13 mouse cellular contexts compared by ENCODE assay signal in the genomic region with DNA sequence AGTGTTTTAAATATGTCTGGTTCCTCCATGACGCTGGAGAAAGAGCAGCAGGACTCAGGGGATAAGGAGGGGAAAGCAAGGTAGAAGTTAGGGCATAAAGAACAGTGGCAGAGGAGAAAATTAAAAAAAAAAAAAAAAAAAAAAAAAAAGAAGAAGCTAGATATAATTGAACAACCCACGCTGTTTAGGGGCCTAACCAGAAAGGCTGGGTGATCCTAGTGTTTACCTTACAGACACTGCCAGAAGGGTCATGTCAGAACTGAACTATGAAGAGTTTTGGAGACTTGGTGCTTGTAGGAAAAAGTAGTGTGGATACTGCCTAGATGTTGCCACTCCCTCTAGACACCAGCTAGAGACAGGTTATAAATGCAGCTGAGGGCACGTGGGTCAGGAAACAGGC. TPM values are rescaled to one million over a fixed set of nuclear protein-coding genes. Genes with fewer than 3 reads are reported as not detected.
DNase-seq lines count a peak whose midpoint lies in the region; ATAC-seq and TF ChIP-seq lines count a peak whose summit lies in the region.
"Had no signal": no experiment of that assay in that cellular context is flagged by ENCODE, and none has a peak within 500 bp of the region (broad histone marks: within the 10 kb centered on the region; RNA-seq: fewer than 3 reads in every experiment).

No protein-coding gene starts in this region.

- dilution Hi-C loops in CH12.LX (cut with MboI; ENCODE audit: extremely low pct_ligation_motif_present, extremely low pct_unique_long_range_greater_than_20kb, low sequenced_read_pairs): no loop called here

- H3K4me3 ChIP-seq in CH12.LX (replicated peaks in 1 of 3; ENCODE audit: low read depth in 2 of 3, low read length in 2 of 3, poor library complexity in 1 of 3): peak overlapping the region in 1 of 3 experiments; percentile 37
- H3K4me3 ChIP-seq in cortical plate, adult 2 months (ENCODE audit: insufficient read depth, low read length): 0 out of 2 replicates have a peak overlapping the region, but pooled peaks have one; percentile 11
- peak overlapping the region; percentile 73 for H3K4me3 ChIP-seq in hindbrain, embryonic 11.5 days (ENCODE audit: low read depth, low read length)
- H3K4me3 ChIP-seq in midbrain, embryonic 10.5 days: peak overlapping the region; percentile 80
- H3K4me3 ChIP-seq in heart, adult 2 months: no peak overlapping the region

- DNase-seq in CH12.LX (ENCODE audit: extremely low read depth): no peak
- DNase-seq in hindbrain, embryonic 11.5 days (ENCODE audit: low spot score): no peak
- DNase-seq in midbrain, embryonic 10.5 days (ENCODE audit: low spot score): no peak
- no peak for DNase-seq in spleen, adult 18-20 months
- no peak for DNase-seq in heart, adult 2 months
- no peak for DNase-seq in frontal cortex, postnatal 14 days (ENCODE audit: low spot score in 2 of 2)
- no peak for DNase-seq in heart, adult 9 months (ENCODE audit: low spot score in 2 of 2)
- DNase-seq: heart, postnatal 4 days had no signal

- H3K27me3 ChIP-seq in CH12.LX (replicated peaks): no peaks in the 10 kb centered on the region
- peaks cover 45% of the 10 kb centered on the region for H3K27me3 ChIP-seq in hindbrain, embryonic 11.5 days (ENCODE audit: control insufficient read depth, insufficient read depth, low read length)
- peaks cover 83% of the 10 kb centered on the region for H3K27me3 ChIP-seq in midbrain, embryonic 10.5 days (ENCODE audit: low read depth, poor library complexity, severe bottlenecking)
- H3K27me3 ChIP-seq in heart, adult 2 months (ENCODE audit: control insufficient read depth, insufficient read depth, low read length): peaks cover 25% of the 10 kb centered on the region

- H3K36me3 ChIP-seq in CH12.LX (replicated peaks in 1 of 2; ENCODE audit: control insufficient read depth in 1 of 2, insufficient read depth in 1 of 2, low read length in 1 of 2): peaks cover 0 to 5% of the 10 kb centered on the region in 2 experiments
- no peaks in the 10 kb centered on the region for H3K36me3 ChIP-seq in hindbrain, embryonic 11.5 days (ENCODE audit: control insufficient read depth, insufficient read depth, low read length)
- no peaks in the 10 kb centered on the region for H3K36me3 ChIP-seq in midbrain, embryonic 10.5 days
- no peaks in the 10 kb centered on the region for H3K36me3 ChIP-seq in heart, adult 2 months (ENCODE audit: control insufficient read depth, insufficient read depth, low read length)

- intact Hi-C loops in heart, adult 2 months (cut with DNase I): loop anchor here (10.0 kb wide), 1 partner anchor 227 kb away; no protein-coding TSS in a partner anchor

- H3K9me3 ChIP-seq in CH12.LX (replicated peaks; ENCODE audit: low read length): peaks cover 6% of the 10 kb centered on the region
- no peaks in the 10 kb centered on the region for H3K9me3 ChIP-seq in hindbrain, embryonic 11.5 days (ENCODE audit: control insufficient read depth, low read length)
- no peaks in the 10 kb centered on the region for H3K9me3 ChIP-seq in midbrain, embryonic 10.5 days (replicated peaks)

- no peak for ATAC-seq in hindbrain, embryonic 11.5 days (ENCODE audit: low FRiP score)

- TF ChIP-seq RAD21 in CH12.LX (IDR thresholded peaks at IDR 0.05; ENCODE audit: low read depth, low read length): no peak

- no peak overlapping the region for H3K4me2 ChIP-seq in CH12.LX (ENCODE audit: insufficient read depth, low read depth, poor library complexity, severe bottlenecking)
- peak overlapping the region; percentile 78 for H3K4me2 ChIP-seq in hindbrain, embryonic 11.5 days (replicated peaks; ENCODE audit: low read depth, low read length)

- no peak for TF ChIP-seq EP300 in CH12.LX (IDR thresholded peaks at IDR 0.05; ENCODE audit: low read length)
- TF ChIP-seq EP300 in heart, adult 2 months (IDR thresholded peaks at IDR 0.05; ENCODE audit: insufficient read depth, low read depth, low read length): no peak

- no peak overlapping the region for H3K27ac ChIP-seq in CH12.LX (ENCODE audit: insufficient read depth, low read depth)
- peak overlapping the region; percentile 54; the same call in 1 of the 2 replicates for H3K27ac ChIP-seq in cortical plate, adult 2 months (ENCODE audit: insufficient read depth, low read length)
- peak overlapping the region; percentile 95 for H3K27ac ChIP-seq in hindbrain, embryonic 11.5 days (ENCODE audit: low read depth, low read length)
- H3K27ac ChIP-seq in midbrain, embryonic 10.5 days (replicated peaks): peak overlapping the region; percentile 97
- H3K27ac ChIP-seq in heart, adult 2 months: no peak overlapping the region
- H3K27ac ChIP-seq: kidney, postnatal 0 days had no signal

- no peaks in the 10 kb centered on the region; the same call in 1 of the 2 replicates for H3K79me2 ChIP-seq in CH12.LX (replicated peaks; ENCODE audit: control insufficient read depth, extremely low read depth, insufficient read depth, poor library complexity, severe bottlenecking)
- H3K79me2 ChIP-seq in heart, adult 2 months (replicated peaks; ENCODE audit: control insufficient read depth, insufficient read depth, low read length): no peaks in the 10 kb centered on the region

- 23% methylated on average over 3 of the region's 3 CpGs for WGBS in hindbrain, embryonic 11.5 days
- 16% methylated on average over 3 of the region's 3 CpGs for whole genome bisulfite sequencing in midbrain, embryonic 10.5 days
- 68% methylated on average over 3 of the region's 3 CpGs for WGBS in heart, adult 2 months

- no peak for TF ChIP-seq CTCF in CH12.LX (conservative IDR thresholded peaks at IDR 0.05 in 1 of 2, IDR thresholded peaks at IDR 0.05 in 1 of 2; ENCODE audit: low read depth in 2 of 2, low read length in 2 of 2)
- TF ChIP-seq CTCF in cortical plate, adult 2 months (IDR thresholded peaks at IDR 0.05; ENCODE audit: extremely low read depth, insufficient read depth, low read length): no peak
- TF ChIP-seq CTCF in heart, adult 2 months (IDR thresholded peaks at IDR 0.05): no peak

- in situ Hi-C loops in CH12.LX (cut with MboI; ENCODE audit: low pct_ligation_motif_present, low pct_unique_long_range_greater_than_20kb, low sequenced_read_pairs): no loop called here

- H3K9ac ChIP-seq in CH12.LX (ENCODE audit: insufficient read depth, low read depth): no peak overlapping the region
- peak overlapping the region; percentile 68 for H3K9ac ChIP-seq in hindbrain, embryonic 11.5 days (ENCODE audit: low read depth, low read length)
- no peak overlapping the region for H3K9ac ChIP-seq in heart, adult 2 months (ENCODE audit: low read depth, low read length)

- TF ChIP-seq POLR2A in CH12.LX (IDR thresholded peaks at IDR 0.05; ENCODE audit: low read depth, low read length): no peak
- TF ChIP-seq POLR2A in cortical plate, adult 2 months (IDR thresholded peaks at IDR 0.05; ENCODE audit: extremely low read depth, insufficient read depth, low read length): no peak
- no peak for TF ChIP-seq POLR2A in heart, adult 2 months (IDR thresholded peaks at IDR 0.05; ENCODE audit: insufficient read depth, low read depth, low read length)

- H3K4me1 ChIP-seq in CH12.LX (ENCODE audit: control insufficient read depth in 1 of 2, insufficient read depth in 2 of 2): peaks cover 0 to 14% of the 10 kb centered on the region in 2 experiments; a peak in 1 of 4 replicates
- no peaks in the 10 kb centered on the region for H3K4me1 ChIP-seq in cortical plate, adult 2 months (ENCODE audit: control insufficient read depth, insufficient read depth, low read length)
- peaks cover 8% of the 10 kb centered on the region; the same call in 1 of the 2 replicates for H3K4me1 ChIP-seq in hindbrain, embryonic 11.5 days (replicated peaks; ENCODE audit: control insufficient read depth, insufficient read depth, low read length)
- peaks cover 62% of the 10 kb centered on the region for H3K4me1 ChIP-seq in midbrain, embryonic 10.5 days
- H3K4me1 ChIP-seq in heart, adult 2 months (ENCODE audit: control insufficient read depth, insufficient read depth, low read length): no peaks in the 10 kb centered on the region

TF ChIP-seq in CH12.LX, 34 proteins besides CTCF, POLR2A, EP300 and RAD21 (continues in another document):
- TF ChIP-seq ZNF384 (IDR thresholded peaks at IDR 0.05; ENCODE audit: low read depth, low read length): peak; percentile 55

RNA-seq across cellular contexts. Expression of a gene that starts 4.0 kb away (rescaled TPM):
- 1.5 and 2.6 TPM in 2 replicates for total RNA-seq in CH12.LX (2012; rRNA removed)
- total RNA-seq in CH12.LX (2014; rRNA removed): 1.3 and 2.0 TPM in 2 replicates
- 8.1 and 9.1 TPM in 2 replicates for polyA plus RNA-seq in CH12.LX (2012; ENCODE audit: insufficient read length, low read depth)
- polyA plus RNA-seq in cortical plate, adult 2 months (2012; rRNA removed): 2.8 and 3.3 TPM in 2 replicates
- 19.1 and 20.1 TPM in 2 replicates for polyA plus RNA-seq in hindbrain, embryonic 11.5 days (2014; fragmentation: Nextera tagmentation; extraction: Ambion mirVana)
- 13.6 and 15.3 TPM in 2 replicates for polyA plus RNA-seq in midbrain, embryonic 10.5 days (2016; fragmentation: Nextera tagmentation; extraction: Ambion mirVana)
- not detected for total RNA-seq in heart, adult 2 months (2021)
- polyA plus RNA-seq in heart, adult 2 months (2012; rRNA removed): not detected in 2 replicates
- total RNA-seq: heart, postnatal 4 days; megakaryocyte, adult 5-6 weeks had no signal
- polyA plus RNA-seq: gonadal fat pad, adult 2 months; liver, embryonic 16.5 days had no signal

RNA-seq across cellular contexts. Expression of a gene that starts 10.6 kb away (rescaled TPM):
- total RNA-seq in CH12.LX (2012; rRNA removed) (not detected in 2 replicates), CH12.LX (2014; rRNA removed) (not detected in 2 replicates)
- polyA plus RNA-seq in CH12.LX (2012; ENCODE audit: insufficient read length, low read depth): not detected in 2 replicates
- 0.13 and 0.17 TPM in 2 replicates for polyA plus RNA-seq in cortical plate, adult 2 months (2012; rRNA removed)
- 0.99 and 1.6 TPM in 2 replicates for polyA plus RNA-seq in hindbrain, embryonic 11.5 days (2014; fragmentation: Nextera tagmentation; extraction: Ambion mirVana)
- 0.82 and 1.3 TPM in 2 replicates for polyA plus RNA-seq in midbrain, embryonic 10.5 days (2016; fragmentation: Nextera tagmentation; extraction: Ambion mirVana)
- not detected for total RNA-seq in heart, adult 2 months (2021)
- polyA plus RNA-seq in heart, adult 2 months (2012; rRNA removed): not detected in 2 replicates
- total RNA-seq: heart, postnatal 4 days; megakaryocyte, adult 5-6 weeks had no signal
- polyA plus RNA-seq: gonadal fat pad, adult 2 months; kidney, postnatal 0 days; liver, embryonic 16.5 days had no signal

RNA-seq across cellular contexts. Expression of a gene that starts 13.7 kb away (rescaled TPM):
- total RNA-seq in CH12.LX (2012; rRNA removed) (not detected in 2 replicates), CH12.LX (2014; rRNA removed) (not detected in 2 replicates)
- 0.13 TPM in 1 of 2 replicates, not detected in the other for polyA plus RNA-seq in CH12.LX (2012; ENCODE audit: insufficient read length, low read depth)
- 11.1 and 11.9 TPM in 2 replicates for polyA plus RNA-seq in cortical plate, adult 2 months (2012; rRNA removed)
- polyA plus RNA-seq in hindbrain, embryonic 11.5 days (2014; fragmentation: Nextera tagmentation; extraction: Ambion mirVana): 9.5 and 11.2 TPM in 2 replicates
- polyA plus RNA-seq in midbrain, embryonic 10.5 days (2016; fragmentation: Nextera tagmentation; extraction: Ambion mirVana): 5.7 and 6.4 TPM in 2 replicates
- total RNA-seq in heart, adult 2 months (2021): not detected
- 0.31 TPM in 1 of 2 replicates, not detected in the other for polyA plus RNA-seq in heart, adult 2 months (2012; rRNA removed)
- total RNA-seq: heart, postnatal 4 days; megakaryocyte, adult 5-6 weeks had no signal
- polyA plus RNA-seq: kidney, postnatal 0 days; liver, embryonic 16.5 days had no signal

RNA-seq across cellular contexts. Expression of a gene that starts 28.9 kb away (rescaled TPM):
- total RNA-seq in CH12.LX (2012; rRNA removed) (not detected in 2 replicates), CH12.LX (2014; rRNA removed) (not detected in 2 replicates)
- polyA plus RNA-seq in CH12.LX (2012; ENCODE audit: insufficient read length, low read depth): not detected in 2 replicates
- 0.08 TPM in 1 of 2 replicates, not detected in the other for polyA plus RNA-seq in cortical plate, adult 2 months (2012; rRNA removed)
- 0.35 and 0.76 TPM in 2 replicates for polyA plus RNA-seq in hindbrain, embryonic 11.5 days (2014; fragmentation: Nextera tagmentation; extraction: Ambion mirVana)
- polyA plus RNA-seq in midbrain, embryonic 10.5 days (2016; fragmentation: Nextera tagmentation; extraction: Ambion mirVana): 0.07 and 0.25 TPM in 2 replicates
- total RNA-seq in heart, adult 2 months (2021): not detected
- not detected in 2 replicates for polyA plus RNA-seq in heart, adult 2 months (2012; rRNA removed)
- total RNA-seq: heart, postnatal 4 days; megakaryocyte, adult 5-6 weeks had no signal
- polyA plus RNA-seq: gonadal fat pad, adult 2 months; kidney, postnatal 0 days; liver, embryonic 16.5 days had no signal

Comparison
In these comparisons a context has a peak if more than half of its experiments do, and no peak if none do; other contexts are left out.
1. H3K27ac ChIP-seq: peak in cortical plate, adult 2 months (single experiment), hindbrain, embryonic 11.5 days (single experiment) and midbrain, embryonic 10.5 days (single experiment); none in CH12.LX (single experiment) and heart, adult 2 months (single experiment).